Mouse (Mus musculus) B cell, adult 2 months (primary cell): ENCODE data around the gene Fermt1.
A peak's percentile ranks its signal among the peaks of the same experiment; 100 is the strongest.

ENCODE experiments used
- DNase-seq, 2 experiments: peaks; one replicate each; pipeline ENCODE4 v3.0.0; 2022

Gene Fermt1

DNA sequence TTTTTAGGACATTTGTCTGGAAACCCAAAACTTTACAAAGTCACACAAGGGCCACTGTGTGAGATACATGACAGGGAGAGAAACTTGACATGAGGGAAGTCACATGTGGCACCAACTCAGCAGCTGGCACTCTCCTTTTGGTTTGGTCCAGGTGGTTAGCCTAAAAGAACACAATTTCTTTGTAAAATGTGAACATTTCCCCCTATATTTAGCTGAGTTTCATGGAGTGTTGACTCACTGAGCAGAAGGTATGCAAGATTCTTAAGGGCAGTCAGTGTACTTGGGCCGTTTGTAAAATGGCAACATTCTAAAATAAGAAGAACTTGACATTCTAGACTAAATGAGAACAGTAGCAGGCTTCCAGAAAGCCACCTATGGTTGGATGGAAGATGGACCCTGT lies 30.9 kb downstream of the Fermt1 start:
- DNase-seq: no peak

GRCm38 (mm10) chr2:132906763-132907162 lies 38.9 kb downstream of the Fermt1 start:
- peak; percentile 22 to 26 for DNase-seq

DNA sequence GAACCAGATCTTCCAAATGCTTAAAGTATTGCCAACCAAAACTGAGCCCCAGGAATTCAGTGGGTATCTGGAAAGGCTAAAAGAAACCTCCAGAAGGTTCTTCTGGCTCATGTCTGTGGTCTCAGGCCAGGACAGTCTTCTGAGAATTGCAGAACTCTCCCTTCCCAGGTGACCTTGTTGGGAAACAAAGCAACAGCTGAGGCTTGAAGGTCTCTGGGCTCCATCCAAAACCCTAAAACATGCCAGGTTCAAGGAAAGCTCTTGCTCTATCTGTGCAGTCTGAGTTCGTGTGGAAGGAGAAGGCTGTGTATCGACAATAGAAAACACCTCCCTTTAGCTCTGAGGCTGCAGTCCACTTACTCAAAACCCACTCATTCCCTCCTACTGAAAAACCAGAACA lies 40.7 kb downstream of the Fermt1 start:
- no peak for DNase-seq

DNA sequence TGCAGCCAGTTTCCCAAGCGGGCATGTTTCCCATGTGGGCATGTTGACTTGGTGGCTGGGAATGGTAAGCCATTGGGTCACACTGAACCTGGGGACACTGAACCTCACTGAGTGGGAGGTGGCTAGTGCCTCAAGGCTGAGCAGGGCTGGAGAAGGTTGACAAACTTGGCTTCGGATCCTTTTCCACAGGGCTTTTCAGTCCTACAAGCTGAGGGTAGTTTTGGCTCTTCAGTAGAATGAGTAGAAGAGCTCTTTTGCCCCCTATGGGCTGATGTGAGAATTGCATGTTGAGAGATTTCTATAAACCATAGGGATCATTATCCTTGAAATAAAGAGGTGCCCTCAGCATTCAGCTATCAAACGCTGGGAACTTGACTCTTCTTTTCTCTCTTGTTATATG lies 42.2 kb downstream of the Fermt1 start:
- DNase-seq: peak; percentile 47 to 54

- DNase-seq: no peak
Measured at GRCm38 (mm10) chr2:132902056-132902455, 43.6 kb downstream of the Fermt1 start.

DNA sequence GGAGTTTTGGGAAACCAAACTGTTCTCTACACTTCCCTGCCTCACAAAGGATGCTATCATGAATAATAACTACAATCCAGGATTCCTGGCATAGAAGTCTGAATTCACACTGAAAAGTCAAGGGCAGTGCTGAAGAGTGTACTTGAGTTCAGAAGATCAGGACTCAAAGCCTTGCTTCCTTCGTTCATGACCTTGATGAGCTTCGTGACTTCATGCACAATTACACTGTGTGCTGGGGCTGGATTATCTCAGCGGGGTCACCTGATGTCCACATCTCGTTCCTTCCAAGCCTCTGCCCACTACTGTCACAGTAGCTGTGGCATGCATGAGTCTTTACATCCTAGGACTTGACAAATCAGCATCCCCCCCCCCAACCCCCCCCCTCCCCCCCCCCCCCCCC lies 44.1 kb downstream of the Fermt1 start:
- DNase-seq: no peak

DNA sequence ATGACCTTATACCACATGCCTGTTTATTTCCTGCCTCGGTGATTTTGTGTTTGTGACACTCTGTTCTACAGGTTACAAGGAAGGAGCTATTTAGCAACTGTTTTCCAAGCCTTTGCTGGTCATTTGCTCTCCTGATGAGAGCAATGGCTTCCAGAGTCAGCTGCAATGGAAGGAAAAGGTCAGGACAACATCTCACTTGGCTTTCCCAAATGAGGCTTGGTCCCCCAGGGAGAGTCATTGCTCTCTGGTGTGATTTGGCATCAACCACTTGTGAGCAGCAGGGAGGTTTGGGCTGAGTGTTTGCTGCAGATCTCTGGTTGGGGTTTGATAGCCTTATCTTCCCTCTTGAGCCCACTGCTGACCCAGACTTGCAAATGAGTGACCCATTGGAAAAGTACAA lies 45.1 kb downstream of the Fermt1 start:
- DNase-seq: no peak

DNA sequence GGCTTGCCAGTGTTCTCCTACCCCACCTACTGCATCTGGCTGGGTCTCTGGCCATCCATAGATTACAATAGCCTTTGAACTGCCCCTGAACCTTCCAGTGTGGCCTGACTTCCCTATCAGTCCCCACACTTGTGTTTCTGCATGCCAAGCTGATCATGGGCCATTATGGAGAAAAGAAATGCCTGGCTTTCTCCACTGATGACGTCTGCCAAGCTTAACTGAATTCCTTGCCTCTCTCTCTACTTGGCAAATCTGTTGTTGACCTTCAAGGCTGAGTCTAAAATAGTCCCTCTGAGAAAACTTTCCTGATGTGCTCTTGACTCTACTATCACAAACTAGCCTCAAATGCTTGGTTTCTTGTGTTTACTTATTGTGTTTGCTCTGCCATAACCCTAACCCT lies 47.5 kb downstream of the Fermt1 start:
- no peak for DNase-seq

DNA sequence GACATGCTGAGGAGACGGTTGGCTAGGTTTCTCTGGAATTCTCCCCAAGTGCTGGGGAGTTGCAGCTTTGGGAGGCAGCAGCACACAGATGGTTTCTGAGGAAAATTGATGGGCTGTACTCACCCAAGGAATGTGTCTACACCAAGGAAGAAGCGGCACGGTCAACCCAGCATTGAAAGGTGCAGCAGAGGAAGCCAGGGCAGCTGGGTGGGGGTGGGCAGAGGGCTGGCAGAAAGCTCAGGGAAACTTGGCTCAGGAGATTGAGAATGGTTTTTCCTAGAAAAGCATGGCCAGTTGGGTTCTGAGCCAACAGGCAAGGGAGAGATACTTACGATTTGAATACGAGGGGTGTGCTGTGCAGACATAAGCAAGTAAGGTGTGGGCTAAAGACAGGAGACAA lies 51.9 kb downstream of the Fermt1 start:
- DNase-seq: no peak

GRCm38 (mm10) chr2:132885312-132885711 lies 60.4 kb downstream of the Fermt1 start:
- no peak for DNase-seq

DNA sequence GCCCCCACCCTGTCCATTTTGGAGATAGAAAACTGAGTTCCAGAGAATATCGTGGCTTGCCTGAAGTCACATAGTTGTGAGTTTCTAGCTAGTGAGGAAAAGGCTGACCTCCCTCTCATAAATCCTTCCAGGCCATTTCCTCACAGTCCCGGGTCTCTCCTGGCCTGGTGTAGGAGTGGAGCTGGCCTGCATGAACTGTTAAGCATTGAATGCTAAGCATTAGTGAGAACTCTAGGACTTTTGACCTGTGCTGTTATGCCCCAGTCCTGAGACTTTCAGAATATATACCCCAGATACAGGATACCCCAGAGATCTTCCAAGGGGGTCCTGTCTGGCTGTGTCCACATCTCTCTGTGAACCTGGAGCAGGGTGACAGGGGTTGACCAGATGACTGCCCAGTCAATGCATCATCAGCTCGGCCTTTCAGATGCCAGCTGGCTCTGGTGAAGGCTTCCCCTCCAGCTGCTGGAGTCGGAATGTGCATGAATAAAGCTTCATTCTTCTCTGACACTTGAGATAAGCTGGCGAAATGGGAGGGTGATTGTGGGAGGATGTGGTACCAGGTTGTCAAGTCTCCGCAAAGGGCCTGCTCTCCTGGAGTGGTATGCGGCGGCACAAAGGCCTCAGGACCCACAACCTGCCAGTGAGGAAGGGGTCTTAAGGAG lies 61.3 kb downstream of the Fermt1 start:
- no peak for DNase-seq

DNA sequence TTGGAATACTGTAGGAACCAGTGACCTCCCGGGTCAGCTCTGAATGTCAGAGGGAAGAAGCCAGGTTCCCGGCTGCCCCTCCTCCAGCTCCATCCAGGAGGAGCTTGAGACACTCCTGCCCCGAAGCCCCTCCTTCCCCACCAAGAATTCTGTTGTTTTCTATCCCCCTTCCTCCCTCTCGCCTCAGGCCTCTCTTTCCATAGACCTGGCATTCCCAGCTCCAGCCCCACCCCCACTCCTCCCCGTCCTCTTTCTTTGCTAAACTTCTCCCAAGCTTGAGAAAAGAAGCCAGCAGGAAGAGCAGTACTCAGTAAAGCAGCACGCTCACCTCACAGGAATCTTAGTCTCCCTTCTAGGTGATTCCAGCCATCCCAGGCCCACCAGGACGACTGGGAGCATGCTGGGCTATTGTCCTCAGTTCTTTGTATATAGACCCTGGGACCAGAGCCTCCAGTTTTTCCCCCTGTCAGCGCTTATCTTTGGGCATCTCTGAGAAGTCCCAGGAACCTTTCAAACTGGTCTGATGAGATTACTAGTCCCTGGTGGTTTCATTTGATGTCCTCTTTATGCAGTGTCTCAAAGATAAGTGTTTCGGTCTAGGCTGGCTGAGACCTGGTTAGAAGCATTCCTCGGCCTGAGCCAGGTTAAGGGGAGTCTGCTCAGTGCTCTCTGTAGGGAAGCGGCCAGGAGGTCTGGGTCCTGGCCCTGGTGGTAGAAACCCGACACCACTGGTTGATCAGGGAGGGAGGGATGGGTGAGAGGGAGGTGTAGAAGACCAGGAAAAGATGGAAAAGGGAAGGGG lies 64.7 kb downstream of the Fermt1 start, which contains the start of gene Lrrn4:
Gene Lrrn4, minus strand, starts transcription at position 48 of the 802 bp plus-strand sequence.
- DNase-seq: no peak

- peak; percentile 14 to 20 for DNase-seq
Measured at GRCm38 (mm10) chr2:132879261-132880044, 66.3 kb downstream of the Fermt1 start.

- DNase-seq: no peak
Measured at GRCm38 (mm10) chr2:132876991-132877390, 68.7 kb downstream of the Fermt1 start.

DNA sequence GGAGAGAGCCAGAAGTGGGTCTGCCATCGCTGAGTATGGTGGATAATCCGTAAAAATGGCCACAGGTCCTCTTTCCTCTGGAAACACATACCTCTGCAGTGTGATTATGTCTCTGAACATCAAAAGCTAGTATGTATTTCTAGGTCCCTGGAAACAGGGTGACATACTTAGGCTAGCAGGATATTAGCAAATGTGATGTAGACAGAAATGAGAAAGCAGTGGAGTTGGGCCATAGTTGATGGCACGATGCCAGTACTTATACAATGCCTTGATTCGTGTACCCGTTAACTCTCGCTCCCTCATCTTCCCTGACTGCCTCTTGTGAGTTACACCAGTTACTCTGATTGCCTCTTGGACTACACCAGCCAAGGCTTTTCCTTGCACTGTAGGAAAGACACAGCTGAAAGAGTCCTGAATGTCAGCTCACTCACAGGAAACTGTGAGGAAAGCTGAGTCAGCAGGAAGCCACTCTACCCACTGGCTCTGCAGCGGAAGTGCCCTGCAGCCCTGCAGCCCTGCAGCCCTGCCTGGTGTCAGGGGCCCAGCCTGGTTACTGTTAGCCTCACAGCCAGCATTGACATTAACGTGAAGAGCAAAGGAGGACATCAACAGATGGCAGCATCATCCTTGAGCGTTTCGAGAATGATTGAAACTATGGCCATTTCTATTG lies 71.9 kb downstream of the Fermt1 start:
- no peak for DNase-seq

GRCm38 (mm10) chr2:132871663-132872062 lies 74.0 kb downstream of the Fermt1 start:
- no peak for DNase-seq

- DNase-seq: no peak
Measured at GRCm38 (mm10) chr2:132870286-132870685, 75.4 kb downstream of the Fermt1 start.

- DNase-seq: no peak
Measured at GRCm38 (mm10) chr2:132869682-132870081, 76.0 kb downstream of the Fermt1 start.

DNA sequence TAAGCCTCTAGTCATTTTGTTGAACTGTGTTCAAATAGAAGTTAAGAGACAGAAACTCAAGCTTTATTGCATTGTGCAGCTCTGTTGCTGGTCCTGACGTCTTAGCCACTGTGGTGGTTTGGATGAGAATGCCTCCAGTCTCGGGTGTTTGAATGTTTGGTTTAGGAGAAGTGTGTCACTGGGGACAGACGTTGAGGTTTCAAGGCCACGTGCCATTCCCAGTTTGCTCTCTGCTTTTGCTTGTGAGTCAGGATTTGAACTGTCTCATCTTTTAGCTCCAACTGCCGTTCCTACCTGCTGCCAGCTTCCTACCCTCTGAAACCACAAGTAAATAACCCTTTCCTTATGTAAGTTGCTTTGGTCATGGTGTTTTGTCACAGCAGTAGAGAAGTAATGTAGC lies 78.2 kb downstream of the Fermt1 start:
- no peak for DNase-seq

DNA sequence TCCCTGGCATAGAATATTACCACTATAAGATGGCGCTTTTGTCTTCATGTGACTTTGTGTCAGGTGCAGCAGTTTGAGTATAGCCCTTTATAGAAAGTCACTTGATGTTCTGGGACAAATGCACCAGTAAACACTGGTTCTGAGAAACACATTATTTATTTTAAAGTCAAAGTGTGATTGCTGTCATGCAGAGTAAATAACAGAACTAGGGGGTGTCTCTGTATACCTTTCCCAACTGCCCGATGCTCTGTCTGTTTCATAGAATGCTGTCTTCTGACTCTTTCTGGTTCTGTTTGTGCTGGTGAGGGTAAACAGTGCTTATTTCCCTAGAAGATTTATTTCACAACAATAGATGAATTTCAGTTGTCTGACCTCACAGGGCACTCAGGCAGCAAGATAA lies 82.4 kb downstream of the Fermt1 start:
- DNase-seq: no peak

DNA sequence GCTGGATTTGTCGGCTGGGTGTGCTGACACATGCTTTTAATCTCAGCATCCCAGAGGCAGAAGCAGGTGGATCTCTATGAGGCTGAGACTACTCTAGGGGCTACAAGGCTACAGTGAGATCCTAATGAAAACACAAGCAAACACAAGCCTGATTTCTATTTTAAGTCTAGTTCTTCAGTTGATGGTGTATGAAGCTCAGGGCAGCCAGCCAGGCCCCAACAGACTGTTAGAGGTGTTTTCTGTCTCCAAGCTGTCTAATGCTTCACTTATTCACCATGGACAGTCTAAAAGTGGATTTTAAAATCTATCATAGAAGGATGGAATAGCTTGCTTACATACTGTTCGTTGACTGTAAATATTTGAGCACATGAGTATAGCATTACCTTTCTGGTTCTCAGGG lies 84.2 kb downstream of the Fermt1 start:
- no peak for DNase-seq

DNA sequence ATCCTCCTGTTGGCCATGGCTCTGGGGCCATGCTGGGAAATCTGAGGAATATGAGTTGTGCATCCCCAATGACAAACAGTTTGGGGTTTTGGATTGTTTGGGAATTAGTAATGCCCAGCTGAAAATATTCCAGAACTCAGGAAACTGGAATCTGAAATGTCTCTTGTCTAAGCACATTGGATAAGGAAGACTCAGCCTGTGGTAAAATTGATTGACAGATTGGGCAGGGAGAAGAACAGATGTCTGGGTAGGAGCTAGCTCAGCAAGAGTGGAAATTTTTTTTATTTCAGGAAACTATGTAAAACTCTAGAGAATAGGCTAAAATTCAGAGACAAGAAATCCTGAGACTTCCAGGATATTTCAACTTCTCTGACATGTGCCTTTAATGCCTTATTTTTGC lies 85.3 kb downstream of the Fermt1 start:
- no peak for DNase-seq

GRCm38 (mm10) chr2:132856333-132856732 lies 89.4 kb downstream of the Fermt1 start:
- no peak for DNase-seq
